Comparison of ENCODE assay signal across 8 mouse cellular contexts in genomic region chr3:136671940-136672278, GRCm38 (mm10). TPM values are rescaled to one million over a fixed set of nuclear protein-coding genes. Genes with fewer than 3 reads are reported as not detected.
DNase-seq lines count a peak whose midpoint lies in the region; ATAC-seq and TF ChIP-seq lines count a peak whose summit lies in the region.

No protein-coding gene starts in this region.

- no peaks in the 10 kb centered on the region for H3K9me3 ChIP-seq in forebrain, embryonic 10.5 days
- no peaks in the 10 kb centered on the region for H3K9me3 ChIP-seq in limb, embryonic 13.5 days
- H3K9me3 ChIP-seq in stomach, embryonic 14.5 days (ENCODE audit: control insufficient read depth, low read depth, low read length): no peaks in the 10 kb centered on the region

- H3K36me3 ChIP-seq in forebrain, embryonic 10.5 days (replicated peaks): no peaks in the 10 kb centered on the region
- H3K36me3 ChIP-seq in limb, embryonic 13.5 days: no peaks in the 10 kb centered on the region
- no peaks in the 10 kb centered on the region for H3K36me3 ChIP-seq in stomach, embryonic 14.5 days (ENCODE audit: control insufficient read depth, insufficient read depth, low read length)

- 10% methylated on average over 5 of the region's 5 CpGs for WGBS in lung, adult 2 months
- 13% methylated on average over 5 of the region's 5 CpGs for WGBS in forebrain, embryonic 10.5 days
- WGBS in limb, embryonic 13.5 days: 8% methylated on average over 4 of the region's 5 CpGs
- 8% methylated on average over 5 of the region's 5 CpGs for WGBS in stomach, embryonic 14.5 days

- peak overlapping the region; percentile 86 for H3K9ac ChIP-seq in limb, embryonic 13.5 days
- H3K9ac ChIP-seq in stomach, embryonic 14.5 days (replicated peaks; ENCODE audit: low read depth, low read length): peak overlapping the region; percentile 69; the same call in 1 of the 2 replicates

- TF ChIP-seq CTCF in lung, adult 2 months (IDR thresholded peaks at IDR 0.05; ENCODE audit: insufficient read depth, low read length): no peak

- H3K4me3 ChIP-seq in lung, adult 2 months (replicated peaks; ENCODE audit: extremely low read depth, low read depth, low read length): peak overlapping the region; percentile 91
- peak overlapping the region; percentile 90 for H3K4me3 ChIP-seq in forebrain, embryonic 10.5 days
- H3K4me3 ChIP-seq in limb, embryonic 13.5 days: peak overlapping the region; percentile 88
- peak overlapping the region; percentile 79 for H3K4me3 ChIP-seq in stomach, embryonic 14.5 days (ENCODE audit: low read depth, low read length)

- peaks cover 11% of the 10 kb centered on the region for H3K4me1 ChIP-seq in lung, adult 2 months (ENCODE audit: control insufficient read depth, insufficient read depth, low read length)
- H3K4me1 ChIP-seq in forebrain, embryonic 10.5 days: peaks cover 24% of the 10 kb centered on the region
- H3K4me1 ChIP-seq in limb, embryonic 13.5 days: peaks cover 29% of the 10 kb centered on the region
- H3K4me1 ChIP-seq in stomach, embryonic 14.5 days (ENCODE audit: control insufficient read depth, insufficient read depth, low read length): 0 out of 2 replicates have a peak, but pooled peaks cover 3% of the 10 kb centered on the region

- ATAC-seq in CD4-positive, CD25-positive, alpha-beta regulatory T cell, adult 4 months: no peak
- ATAC-seq in limb, embryonic 13.5 days (ENCODE audit: low FRiP score, low read depth): no peak
- ATAC-seq in stomach, embryonic 14.5 days (ENCODE audit: insufficient number of reproducible peaks, insufficient read depth, low FRiP score, low read depth): no peak

- peak overlapping the region; percentile 92 for H3K27ac ChIP-seq in forebrain, embryonic 10.5 days
- peak overlapping the region; percentile 97 for H3K27ac ChIP-seq in limb, embryonic 13.5 days
- H3K27ac ChIP-seq in stomach, embryonic 14.5 days (ENCODE audit: low read length): peak overlapping the region; percentile 91; the same call in 1 of the 2 replicates

- peak overlapping the region; percentile 80 for H3K4me2 ChIP-seq in limb, embryonic 13.5 days (replicated peaks)
- H3K4me2 ChIP-seq in stomach, embryonic 14.5 days (replicated peaks; ENCODE audit: low read depth, low read length): peak overlapping the region; percentile 71

- no peak for TF ChIP-seq POLR2A in lung, adult 2 months (IDR thresholded peaks at IDR 0.05; ENCODE audit: borderline replicate concordance, extremely low read depth, low read depth, low read length)

- H3K27me3 ChIP-seq in forebrain, embryonic 10.5 days (ENCODE audit: poor library complexity, severe bottlenecking): peaks cover 5% of the 10 kb centered on the region
- no peaks in the 10 kb centered on the region for H3K27me3 ChIP-seq in limb, embryonic 13.5 days
- H3K27me3 ChIP-seq in stomach, embryonic 14.5 days (ENCODE audit: control insufficient read depth, insufficient read depth, low read length): no peaks in the 10 kb centered on the region

- peak; percentile 36 for DNase-seq in CD4-positive, CD25-positive, alpha-beta regulatory T cell, adult 2 months (ENCODE audit: low read depth, low spot score)
- DNase-seq in lung, adult 2 months: no peak
- no peak for DNase-seq in lung, postnatal 14 days
- peak; percentile 45 for DNase-seq in forebrain, embryonic 10.5 days (ENCODE audit: extremely low spot score, low spot score)
- no peak for DNase-seq in right cerebral cortex, postnatal 36 days (ENCODE audit: low spot score in 2 of 2)

RNA-seq across cellular contexts. Expression of gene Ppp3ca, which starts 2.0 kb away (rescaled TPM):
- polyA plus RNA-seq in CD4-positive, CD25-positive, alpha-beta regulatory T cell, adult 4 months (2017; shearing (Covaris generic)): 10 to 100 TPM; 17.9 to 31.8 TPM
- polyA plus RNA-seq in lung, adult 2 months (2012; rRNA removed): 37.2 and 78.6 TPM in 2 replicates
- 28.0 and 28.7 TPM in 2 replicates for polyA plus RNA-seq in forebrain, embryonic 10.5 days (2016; fragmentation: Nextera tagmentation; extraction: Ambion mirVana)
- polyA plus RNA-seq in limb, embryonic 13.5 days (2015; fragmentation: Nextera tagmentation; extraction: Ambion mirVana): 67.4 and 71.6 TPM in 2 replicates
- 56.8 and 63.0 TPM in 2 replicates for polyA plus RNA-seq in stomach, embryonic 14.5 days (2014; fragmentation: Nextera tagmentation; extraction: Ambion mirVana)

Comparison
In these comparisons a context has a peak if more than half of its experiments do, and no peak if none do; other contexts are left out.
1. DNase-seq: peak in CD4-positive, CD25-positive, alpha-beta regulatory T cell, adult 2 months (single experiment) and forebrain, embryonic 10.5 days (single experiment); none in lung, adult 2 months (single experiment), lung, postnatal 14 days (single experiment) and right cerebral cortex, postnatal 36 days (0 of 2).
2. Peak in every context shown above with its lines, with median percentiles within 50 percentile points of each other: H3K4me3 ChIP-seq and H3K27ac ChIP-seq.